Mouse (Mus musculus) frontal cortex, postnatal 36 days (tissue): Measurements from ENCODE around the gene Zfhx2.

ENCODE experiments used
- DNase-seq, 2 experiments: peaks; one replicate each; pipeline ENCODE4 v3.0.0; 2022; ENCODE audit warnings: low spot score in 2 of 2

The Zfhx2 gene

GRCm38 (mm10) chr14:55105836-55106809 lies 14.0 kb upstream of the Zfhx2 start, which contains the start of gene Ap1g2:
Gene Ap1g2, minus strand, starts transcription at chr14:55106593.
- DNase-seq: peak; percentile 90 to 91

- DNase-seq: no peak
Observed at GRCm38 (mm10) chr14:55105386-55105785, 13.3 kb upstream of the Zfhx2 start.

DNA sequence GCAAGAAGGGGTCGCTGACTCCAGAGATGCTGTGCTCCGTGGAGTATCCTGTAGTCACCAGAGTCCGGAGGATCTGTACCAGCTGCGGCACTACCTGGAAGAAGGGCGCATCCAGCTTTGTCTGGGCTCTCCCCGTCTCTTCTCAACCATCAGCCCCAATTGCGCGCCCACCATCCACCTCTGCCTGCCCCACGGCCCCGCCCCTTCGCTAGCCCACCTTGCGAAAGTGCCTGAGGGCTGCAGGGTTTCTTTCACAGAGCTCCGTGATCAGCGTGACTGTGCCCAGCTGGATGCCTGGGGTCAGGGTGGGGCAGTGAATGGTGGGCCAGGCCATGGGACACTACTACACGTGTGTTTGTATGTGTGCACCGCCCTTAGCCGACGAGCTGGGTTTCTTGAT lies 12.2 kb upstream of the Zfhx2 start:
- no peak for DNase-seq

DNA sequence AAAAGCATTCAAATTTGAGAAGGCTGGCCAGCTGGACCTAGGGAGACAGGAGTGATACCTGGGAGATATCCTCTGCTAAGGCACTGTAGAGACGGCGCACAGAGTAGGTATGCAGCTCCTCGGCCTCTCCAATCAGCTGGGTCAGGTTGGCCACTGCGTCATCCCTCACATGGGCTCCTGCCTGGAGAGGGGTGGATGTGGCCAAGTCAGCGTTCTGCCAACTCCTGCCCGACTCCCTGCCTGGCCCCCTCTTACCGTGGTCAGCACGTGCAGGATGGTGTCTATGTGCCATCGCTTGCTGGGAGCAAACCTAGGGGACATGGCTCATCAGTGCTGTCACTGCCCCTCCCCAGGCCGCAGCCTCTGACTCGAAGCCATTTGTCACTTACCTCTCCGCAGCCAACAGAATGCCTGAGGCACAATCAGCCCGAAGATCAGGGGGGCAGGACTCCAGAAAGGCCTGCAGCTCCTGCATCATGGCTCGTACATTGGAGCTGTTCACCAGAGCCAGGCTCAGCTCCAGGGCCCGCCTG lies 10.2 kb upstream of the Zfhx2 start:
- no peak for DNase-seq

- peak in 1 of 2 experiments; percentile 76 for DNase-seq
Observed at GRCm38 (mm10) chr14:55101592-55101991, 9.5 kb upstream of the Zfhx2 start.

- no peak for DNase-seq
Observed at GRCm38 (mm10) chr14:55098067-55098466, 5.9 kb upstream of the Zfhx2 start.

DNA sequence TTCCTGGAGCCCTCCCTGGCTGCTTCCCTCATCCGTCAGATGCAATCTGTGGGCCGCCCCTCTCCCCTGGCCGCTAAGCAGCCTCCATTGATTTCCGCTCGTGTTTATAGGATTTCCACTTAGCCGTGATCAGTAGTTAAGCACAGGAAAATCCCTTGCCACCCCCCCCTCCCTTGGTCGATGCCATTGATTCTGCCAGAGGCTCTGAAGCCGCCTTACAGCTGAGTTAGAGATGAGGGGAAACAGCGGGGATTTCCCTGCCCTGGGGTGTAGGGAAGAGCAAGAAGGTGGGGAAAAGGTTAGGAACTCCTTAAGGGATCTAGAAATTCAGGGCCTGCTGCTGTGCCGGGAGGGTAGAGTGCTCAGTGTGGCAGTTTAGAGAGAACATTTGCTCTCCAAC lies 5.5 kb upstream of the Zfhx2 start:
- no peak for DNase-seq

- no peak for DNase-seq
Observed at GRCm38 (mm10) chr14:55096573-55097087, 4.5 kb upstream of the Zfhx2 start.

GRCm38 (mm10) chr14:55095671-55096070 lies 3.5 kb upstream of the Zfhx2 start:
- DNase-seq: no peak

GRCm38 (mm10) chr14:55095263-55095662 lies 3.1 kb upstream of the Zfhx2 start:
- DNase-seq: no peak

DNA sequence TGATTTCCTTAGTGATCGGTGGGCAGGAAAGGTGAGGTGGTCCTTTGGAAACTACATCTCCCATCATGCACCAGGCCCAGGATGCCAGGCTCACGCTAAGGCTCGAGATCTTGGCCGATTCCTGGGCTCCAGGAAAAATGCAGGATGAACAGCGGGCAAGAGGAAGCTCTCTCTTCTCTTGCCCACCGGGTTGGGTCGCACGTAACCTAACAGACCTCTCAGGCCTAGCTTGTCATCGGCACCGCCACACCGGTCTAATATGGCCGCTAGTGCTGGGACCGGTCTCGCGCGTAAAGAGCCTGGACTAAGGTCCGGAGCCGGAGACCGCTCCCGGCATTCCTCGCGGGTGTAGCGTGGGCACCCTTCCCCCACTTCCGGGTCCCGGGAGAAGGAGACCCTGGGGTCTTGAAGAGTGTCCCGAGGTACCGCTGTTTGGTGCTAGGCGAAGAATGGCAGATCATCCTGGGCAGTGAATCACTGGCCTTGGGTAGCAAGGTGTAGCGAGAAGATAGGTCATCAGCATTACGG lies 2.6 kb upstream of the Zfhx2 start, which contains the start of gene Thtpa:
Gene Thtpa, plus strand, starts transcription at position 81 of the 528 bp plus-strand sequence.
- DNase-seq: peak; percentile 86

DNA sequence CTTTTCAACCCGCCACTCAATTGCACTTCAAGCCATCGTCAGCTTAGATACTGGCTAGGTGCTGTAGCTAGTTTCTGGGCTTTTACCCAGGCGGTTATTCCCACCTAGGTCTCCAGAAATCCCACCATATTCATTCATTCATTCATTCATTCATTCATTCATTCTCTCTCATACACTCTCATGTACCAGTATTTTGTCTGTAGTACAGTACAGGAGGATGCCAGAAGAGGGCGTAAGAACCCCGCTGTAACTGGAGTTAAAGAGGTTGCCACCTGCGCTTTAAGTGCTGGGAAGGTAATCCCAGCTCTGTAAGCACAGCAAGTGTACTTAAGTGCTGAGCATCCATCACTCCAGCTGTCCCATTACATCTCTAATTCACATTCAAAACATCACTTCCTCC lies 1.8 kb upstream of the Zfhx2 start:
- no peak for DNase-seq

- peak in 1 of 2 experiments; percentile 48 for DNase-seq
Observed at GRCm38 (mm10) chr14:55091209-55091865, 787 bp downstream of the Zfhx2 start.

DNA sequence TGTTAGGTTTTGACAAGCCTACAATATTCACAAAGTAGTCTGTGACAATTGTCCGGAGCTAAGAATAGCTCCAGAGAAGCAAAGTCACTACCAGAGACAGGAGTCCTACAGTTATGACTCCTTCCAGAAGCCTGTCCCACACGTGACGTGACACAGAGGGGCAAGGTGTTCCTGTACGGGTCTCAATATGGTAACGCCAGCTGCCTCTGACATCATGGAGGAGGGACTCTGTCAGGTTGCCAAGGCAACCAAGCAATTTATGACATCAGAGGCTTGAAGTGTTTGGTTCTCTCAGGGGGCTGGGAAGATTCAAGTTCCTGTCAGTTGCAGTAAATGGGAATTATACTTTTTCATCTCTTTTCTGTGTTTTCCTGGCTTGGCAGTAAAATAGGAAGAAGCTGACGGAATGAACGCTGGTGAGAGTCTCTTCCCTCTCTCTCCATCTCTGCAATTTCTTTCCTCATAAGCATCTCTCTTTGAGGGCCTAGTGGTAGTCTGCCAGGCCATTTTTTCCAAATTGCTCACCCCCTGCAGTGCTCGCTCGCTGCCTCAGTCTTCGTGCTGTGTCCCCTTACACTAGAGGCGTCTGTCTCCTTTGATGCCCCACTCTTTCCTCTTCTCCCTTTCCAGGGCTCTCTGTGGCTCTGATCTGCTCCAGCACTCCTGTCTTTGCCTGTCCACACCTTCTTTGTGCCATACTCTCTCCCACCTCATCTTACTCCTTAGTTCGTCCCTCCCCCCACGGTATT lies 2.8 kb downstream of the Zfhx2 start:
- DNase-seq: peak in 1 of 2 experiments; percentile 73

DNA sequence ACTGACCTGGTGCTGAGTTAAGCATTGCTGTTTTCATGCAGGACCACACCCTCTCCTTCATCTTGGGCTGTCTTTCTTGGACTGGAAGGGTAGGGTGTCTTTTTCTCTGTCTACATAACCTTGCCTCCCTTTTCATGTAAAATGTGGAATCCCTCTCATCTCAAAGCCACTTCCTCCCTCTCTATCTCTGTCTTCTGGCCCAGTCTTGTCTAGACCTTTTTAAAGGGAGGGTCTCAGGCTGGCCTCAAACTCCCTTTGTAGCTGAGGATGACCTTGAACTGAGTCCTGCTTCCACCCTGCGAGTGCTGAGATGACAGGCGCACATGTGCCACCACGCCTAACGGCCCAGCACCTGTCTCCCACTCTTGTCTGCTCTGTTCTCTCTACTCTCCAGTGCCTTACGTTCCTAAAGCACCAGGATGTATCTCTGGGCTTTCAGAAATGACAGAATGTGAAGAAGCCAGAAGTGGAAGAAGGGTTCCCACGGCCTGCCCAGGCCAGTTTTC lies 6.1 kb downstream of the Zfhx2 start:
- no peak for DNase-seq

- DNase-seq: no peak
Observed at GRCm38 (mm10) chr14:55085324-55086008, 6.7 kb downstream of the Zfhx2 start.

DNA sequence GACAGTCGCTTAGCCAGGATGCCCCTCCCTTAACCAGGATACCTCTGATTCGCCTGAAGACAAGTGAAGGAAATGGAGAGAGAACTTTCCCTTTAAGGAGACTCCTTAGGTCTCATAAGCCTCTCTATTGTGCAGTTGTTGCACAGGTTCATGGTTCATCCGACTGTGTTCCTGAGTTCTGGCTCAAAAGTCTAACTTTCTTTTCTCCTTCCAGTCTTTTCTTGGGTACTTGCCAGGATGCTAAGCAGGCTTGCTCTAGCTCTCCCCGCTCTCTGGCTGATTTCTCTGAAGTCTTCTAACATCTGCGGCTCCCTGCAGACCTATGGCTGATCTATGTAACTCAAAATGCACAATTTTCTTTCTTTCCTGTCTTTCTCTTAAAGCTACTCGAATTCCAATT lies 8.6 kb downstream of the Zfhx2 start:
- no peak for DNase-seq

DNA sequence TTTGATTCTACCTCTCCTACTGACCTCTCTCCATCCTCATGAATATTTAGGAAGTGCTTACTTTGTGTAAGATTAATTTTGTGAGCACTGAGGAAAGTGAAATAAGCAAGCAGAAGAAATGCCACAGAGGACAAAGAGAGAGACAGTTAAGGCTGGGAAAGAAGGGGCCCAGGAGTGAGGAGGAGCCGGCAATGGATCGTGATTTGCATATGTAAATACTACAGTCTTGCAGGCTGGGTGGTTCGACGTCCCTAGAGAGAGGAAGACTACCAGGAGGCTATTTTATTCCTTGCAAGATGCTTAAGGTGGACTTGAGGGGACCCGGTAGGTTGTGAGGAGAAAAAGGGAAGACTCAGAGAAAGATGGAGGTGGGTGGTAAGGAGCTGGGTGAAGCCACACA lies 11.0 kb downstream of the Zfhx2 start:
- DNase-seq: no peak

GRCm38 (mm10) chr14:55079214-55079970 lies 12.7 kb downstream of the Zfhx2 start:
- peak; percentile 73 to 76 for DNase-seq
